8 mouse cellular contexts compared by ENCODE assay signal in genomic region chr2:118149855-118150563, GRCm38 (mm10). TPM values are rescaled to one million over a fixed set of nuclear protein-coding genes. Genes with fewer than 3 reads are reported as not detected.
DNase-seq lines count a peak whose midpoint lies in the region; TF ChIP-seq lines count a peak whose summit lies in the region.

No protein-coding gene starts in this region.

- DNase-seq in adrenal gland, postnatal 14 days = peak; percentile 79
- DNase-seq in frontal cortex, adult 2 months (ENCODE audit: extremely low spot score in 1 of 2, low spot score in 1 of 2) = peak; percentile 33 to 79
- peak; percentile 88 for DNase-seq in heart, postnatal 4 days
- peak; percentile 44 to 45 for DNase-seq in left cerebral cortex, postnatal 36 days (ENCODE audit: low spot score in 2 of 2)
- peak; percentile 53 for DNase-seq in retina, embryonic 14.5 days (ENCODE audit: low spot score)
- no peak for DNase-seq in MN1 (ENCODE audit: low spot score)
- DNase-seq in embryo, embryonic 10 days (ENCODE audit: low spot score) = no peak

- H3ac ChIP-seq in C2C12 (ENCODE audit: control insufficient read depth, insufficient read length, low read depth) = no peak overlapping the region

- H3K36me3 ChIP-seq in C2C12 (ENCODE audit: control insufficient read depth, insufficient read depth) = no peaks in the 10 kb centered on the region

- no peak for TF ChIP-seq CTCF in C2C12 (IDR thresholded peaks at IDR 0.05; ENCODE audit: control insufficient read depth, insufficient read depth, insufficient read length)

- H3K79me2 ChIP-seq in C2C12 (ENCODE audit: control insufficient read depth, insufficient read depth) = no peaks in the 10 kb centered on the region

- intact Hi-C loops in left cerebral cortex, postnatal 36 days (cut with DNase I) = no loop called here

- H3K79me3 ChIP-seq in C2C12 (ENCODE audit: low read depth) = no peaks in the 10 kb centered on the region

- H3K27me3 ChIP-seq in C2C12 (ENCODE audit: control insufficient read depth, insufficient read depth, insufficient read length) = peaks cover 3% of the 10 kb centered on the region

- no peak overlapping the region for H3K4me3 ChIP-seq in C2C12 (ENCODE audit: insufficient read depth, poor library complexity, severe bottlenecking)

TF ChIP-seq in C2C12, 6 proteins besides CTCF, POLR2A, EP300 and RAD21:
- no peak for TF ChIP-seq MAX (IDR thresholded peaks at IDR 0.05)
- TF ChIP-seq FOSL1 (IDR thresholded peaks at IDR 0.05; ENCODE audit: insufficient read depth, low read length, poor library complexity, severe bottlenecking) = no peak
- TF ChIP-seq MYOD1 (IDR thresholded peaks at IDR 0.05; ENCODE audit: control insufficient read depth, insufficient read length, low read depth) = no peak
- TF ChIP-seq USF1 (IDR thresholded peaks at IDR 0.05; ENCODE audit: low read depth) = no peak
- peak; percentile 26 for TF ChIP-seq CEBPB (IDR thresholded peaks at IDR 0.05; ENCODE audit: low read depth)

RNA-seq across cellular contexts. Expression of gene Thbs1, which starts 38.3 kb away (rescaled TPM):
- 126 TPM for polyA plus RNA-seq in C2C12 (2012; fragmentation: generic; extraction: Trizol)
- total RNA-seq in adrenal gland, postnatal 14 days (2021) = 23.8 and 25.3 TPM in 2 replicates
- 0.71 and 1.1 TPM in 2 replicates for polyA plus RNA-seq in frontal cortex, adult 2 months (2012; rRNA removed)
- total RNA-seq in heart, postnatal 4 days (2021) = 10 to 100 TPM; 63.1 to 71.3 TPM
- total RNA-seq in left cerebral cortex, postnatal 36 days (2021) = 1 to 10 TPM; 1.7 to 2.1 TPM

Comparison
In these comparisons a context has a peak if more than half of its experiments do, and no peak if none do; other contexts are left out.
1. DNase-seq: peak in adrenal gland, postnatal 14 days (single experiment), frontal cortex, adult 2 months (2 of 2), heart, postnatal 4 days (single experiment), left cerebral cortex, postnatal 36 days (2 of 2) and retina, embryonic 14.5 days (single experiment); none in MN1 (single experiment) and embryo, embryonic 10 days (single experiment).